Mouse (Mus musculus) ES-CJ7 (cell line): Measurements from ENCODE around the gene Dab2.

Source experiments
- DNase-seq: peaks from one replicate; pipeline ENCODE4 v3.0.0; 2011; ENCODE audit warnings: low read depth, low spot score

The Dab2 gene

DNA sequence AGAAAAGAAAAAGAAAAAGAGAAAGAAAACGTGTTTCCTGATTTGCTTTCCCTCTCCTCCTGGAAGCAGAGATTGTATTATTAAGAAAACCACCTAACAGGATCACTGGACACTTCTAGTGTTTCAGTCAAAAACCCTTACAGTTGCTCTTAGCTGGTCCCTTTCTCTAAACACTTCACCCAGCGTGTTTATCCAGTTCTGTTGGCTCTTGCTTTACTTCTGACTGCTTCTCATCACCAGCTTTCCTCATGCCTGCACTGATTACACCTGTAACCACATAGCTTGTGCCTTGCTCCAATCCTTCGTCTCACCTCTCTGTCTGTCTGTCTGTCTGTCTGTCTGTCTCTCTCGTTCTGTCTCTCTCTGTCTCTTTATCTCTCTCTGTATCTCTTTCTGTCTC, 25.9 kb downstream of the Dab2 start:
- DNase-seq = no peak

DNA sequence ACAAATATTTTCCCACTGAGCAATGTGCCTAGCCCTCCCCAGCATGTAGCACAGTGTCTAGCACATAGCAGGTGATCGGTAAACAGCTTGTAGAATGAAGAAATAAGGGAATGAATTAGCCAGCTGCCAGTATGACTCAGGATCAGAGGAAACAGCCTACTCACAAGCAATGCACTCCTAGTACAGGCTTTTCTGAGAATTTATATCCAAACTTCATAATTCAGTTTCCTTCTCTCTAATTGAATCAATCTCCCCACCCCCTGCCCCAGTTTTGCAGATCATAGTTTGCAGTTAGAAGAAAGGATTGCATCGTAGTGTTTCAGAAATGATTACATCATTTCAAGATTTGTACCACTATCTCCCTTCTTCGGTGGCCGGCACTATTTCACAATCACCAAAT, 26.4 kb downstream of the Dab2 start:
- no peak for DNase-seq

DNA sequence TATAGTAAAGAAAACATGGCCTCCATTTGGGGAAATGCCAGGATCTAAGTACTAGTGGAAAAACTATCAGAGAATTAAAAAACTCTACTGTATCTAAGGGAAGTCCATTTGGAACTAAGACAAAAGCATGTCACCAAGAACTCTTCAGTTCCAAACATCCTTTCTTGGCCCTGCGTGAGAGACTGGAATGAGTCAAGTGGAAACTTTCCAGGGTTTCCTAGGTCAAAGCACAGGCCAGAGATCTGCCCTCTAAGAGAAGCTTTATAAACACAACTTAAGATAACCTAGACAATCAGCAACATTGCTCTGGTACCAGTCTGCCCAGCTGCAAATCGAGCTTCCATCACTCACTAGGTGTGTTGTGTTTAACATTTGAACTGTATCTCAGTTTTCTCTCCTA, 31.8 kb downstream of the Dab2 start:
- DNase-seq = no peak

GRCm38 (mm10) chr15:6334664-6335206, 35.1 kb downstream of the Dab2 start:
- no peak for DNase-seq

DNA sequence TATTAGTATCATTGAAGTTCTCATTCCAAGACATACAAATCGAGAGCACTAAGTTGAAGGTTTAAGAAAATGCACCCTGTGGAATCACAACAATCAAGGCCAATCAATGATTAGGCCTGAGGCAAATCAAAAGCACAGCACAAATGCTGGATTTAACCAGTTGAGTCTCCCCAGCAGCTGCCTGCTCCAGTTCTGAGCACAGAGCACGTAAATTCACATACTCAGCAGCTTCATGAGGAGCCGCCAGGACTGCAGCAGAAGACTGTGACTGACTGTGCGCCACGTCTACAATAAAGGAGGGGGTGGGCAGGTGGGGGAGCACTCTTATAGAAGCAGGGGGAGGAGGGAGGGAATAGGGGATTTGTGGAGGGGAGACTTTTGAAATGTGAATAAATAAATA, 40.2 kb downstream of the Dab2 start:
- DNase-seq = peak; percentile 23

DNA sequence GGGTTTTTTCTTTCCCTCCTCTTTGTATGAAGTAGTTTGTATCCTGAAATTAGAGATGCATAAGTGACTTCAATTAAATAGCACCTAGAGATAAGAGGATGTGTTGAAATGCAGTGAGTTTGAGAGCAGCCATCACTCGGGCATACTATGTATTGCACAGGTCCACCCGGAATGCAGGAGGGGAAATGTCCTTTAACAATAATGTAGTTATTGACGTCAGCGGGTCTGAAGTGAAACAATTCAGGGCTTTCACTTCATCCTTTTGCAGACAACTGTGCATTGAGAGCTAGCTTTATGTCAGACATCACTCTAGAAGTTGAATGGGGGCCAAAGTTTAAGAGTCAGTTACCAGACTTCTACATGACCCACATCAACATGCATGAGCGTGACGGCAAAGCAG, 40.8 kb downstream of the Dab2 start:
- DNase-seq = no peak

- DNase-seq = no peak
Observed at GRCm38 (mm10) chr15:6341427-6341826, 41.8 kb downstream of the Dab2 start.

- no peak for DNase-seq
Observed at GRCm38 (mm10) chr15:6353901-6354300, 54.3 kb downstream of the Dab2 start.

GRCm38 (mm10) chr15:6359859-6360258, 60.3 kb downstream of the Dab2 start:
- no peak for DNase-seq

- no peak for DNase-seq
Observed at GRCm38 (mm10) chr15:6369974-6370373, 70.4 kb downstream of the Dab2 start.

- DNase-seq = no peak
Observed at GRCm38 (mm10) chr15:6371486-6371885, 71.9 kb downstream of the Dab2 start.

DNA sequence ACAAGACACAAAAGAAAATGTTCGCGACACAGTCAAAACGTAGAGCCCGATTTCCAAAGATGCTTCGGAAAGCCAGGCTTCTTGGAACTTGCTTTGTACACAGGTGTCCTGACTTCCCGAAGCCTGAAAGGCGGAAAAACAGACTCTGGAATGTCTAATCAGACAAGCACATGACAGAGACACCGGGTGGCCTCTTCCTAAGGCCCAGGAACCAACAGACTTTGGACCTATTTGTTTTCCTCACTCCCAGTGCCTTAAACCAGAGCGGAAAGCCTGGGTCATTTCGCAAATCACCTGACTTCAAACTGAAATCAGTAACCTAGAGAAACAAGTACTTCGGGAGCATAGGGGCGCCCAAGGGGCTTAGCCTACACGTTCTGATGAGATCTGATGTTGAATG, 75.4 kb downstream of the Dab2 start:
- no peak for DNase-seq

GRCm38 (mm10) chr15:6376001-6376400, 76.4 kb downstream of the Dab2 start:
- peak; percentile 28 for DNase-seq

GRCm38 (mm10) chr15:6376785-6377184, 77.2 kb downstream of the Dab2 start:
- DNase-seq = no peak

DNA sequence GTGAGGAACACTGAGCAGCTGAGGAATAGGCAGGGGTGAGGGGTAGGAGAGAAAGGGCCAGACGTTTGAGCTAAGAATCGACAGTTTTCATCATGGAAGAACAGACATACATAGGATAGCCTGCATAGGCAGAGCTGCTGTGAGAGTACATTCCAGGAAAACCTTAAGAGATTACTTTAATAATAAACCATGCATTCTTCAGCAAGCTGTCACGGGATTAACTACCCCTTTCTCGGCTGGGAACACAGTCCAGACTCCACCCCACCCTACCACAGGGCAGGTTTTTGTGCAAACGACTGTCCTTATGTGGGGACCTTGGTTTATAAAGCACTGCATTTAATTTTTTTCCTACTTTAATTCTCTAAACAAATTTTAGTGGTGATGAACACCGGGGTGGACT, 84.4 kb downstream of the Dab2 start:
- DNase-seq = no peak

GRCm38 (mm10) chr15:6385241-6385640, 85.7 kb downstream of the Dab2 start:
- no peak for DNase-seq

GRCm38 (mm10) chr15:6386159-6386951, 86.8 kb downstream of the Dab2 start:
- DNase-seq = peak; percentile 64

GRCm38 (mm10) chr15:6386961-6387728, 87.6 kb downstream of the Dab2 start:
- DNase-seq = no peak

DNA sequence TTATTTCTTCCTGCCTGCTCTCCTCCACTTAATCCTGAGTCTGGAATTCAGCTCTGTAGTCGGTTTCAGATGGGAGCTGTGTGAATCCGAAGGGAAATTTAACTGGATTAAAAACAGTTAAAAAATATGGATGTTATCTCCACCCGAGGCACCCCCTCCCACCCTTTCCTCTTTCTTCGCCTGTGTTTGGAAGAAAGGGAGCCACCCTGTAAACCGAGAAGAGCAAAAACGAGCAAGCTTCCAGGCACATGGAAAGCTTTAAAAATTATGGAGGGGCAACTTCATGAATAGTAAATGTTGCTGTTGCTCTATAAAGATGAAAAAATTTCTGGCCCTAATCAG, 88.1 kb downstream of the Dab2 start:
- no peak for DNase-seq

- no peak for DNase-seq
Observed at GRCm38 (mm10) chr15:6388146-6388545, 88.6 kb downstream of the Dab2 start.

GRCm38 (mm10) chr15:6388631-6389030, 89.0 kb downstream of the Dab2 start:
- DNase-seq = no peak

DNA sequence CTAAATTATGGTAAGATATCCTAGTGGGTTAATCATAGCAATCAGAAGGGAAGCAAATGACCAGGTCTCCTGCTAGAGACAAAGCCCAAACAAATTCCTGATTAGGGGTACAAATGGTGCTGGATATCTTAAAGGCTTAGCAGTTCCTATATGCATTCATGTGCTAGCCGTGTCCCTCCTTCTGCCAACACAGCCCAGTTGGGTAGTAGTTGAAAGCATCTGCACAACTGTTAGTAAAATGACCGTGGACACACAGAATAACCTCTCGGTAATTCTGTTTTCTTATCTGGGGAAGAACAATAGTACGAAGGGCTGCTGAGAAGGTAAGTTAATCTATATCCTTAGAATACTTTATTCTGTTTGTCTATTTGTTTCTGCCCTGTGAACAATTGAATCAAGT, 90.5 kb downstream of the Dab2 start:
- DNase-seq = no peak

DNA sequence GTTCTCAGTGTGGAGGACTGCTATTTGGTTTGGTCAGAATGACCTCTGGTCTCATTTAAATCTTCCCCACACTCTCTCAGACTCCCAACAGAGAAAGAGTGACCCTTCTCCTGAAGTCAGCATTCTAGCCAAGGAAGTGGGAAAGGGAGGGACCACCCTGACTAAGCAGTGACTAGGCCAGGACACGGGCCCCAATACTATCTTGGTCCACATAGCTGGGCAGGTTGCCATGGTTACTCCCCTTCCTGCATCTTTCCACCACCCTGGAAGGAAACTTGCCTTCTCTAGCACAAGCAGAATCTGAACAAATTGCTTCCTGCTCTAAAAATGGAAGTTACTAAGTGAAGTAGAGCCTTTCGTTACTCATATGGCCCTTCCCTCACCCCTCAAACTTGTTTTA, 91.1 kb downstream of the Dab2 start:
- no peak for DNase-seq
